Mouse (Mus musculus): ENCODE data around the gene Upk3b. TPM values are rescaled to one million over a fixed set of nuclear protein-coding genes. Genes with fewer than 3 reads are reported as not detected.
"Not testable (repeated sequence)": the region's sequence is repeated elsewhere in the genome, so short reads cannot be mapped to it uniquely, and the experiment has no call there.

The Upk3b gene
- total RNA-seq, 2 experiments from 2014 or later = 5.3 to 6.8 TPM

DNA sequence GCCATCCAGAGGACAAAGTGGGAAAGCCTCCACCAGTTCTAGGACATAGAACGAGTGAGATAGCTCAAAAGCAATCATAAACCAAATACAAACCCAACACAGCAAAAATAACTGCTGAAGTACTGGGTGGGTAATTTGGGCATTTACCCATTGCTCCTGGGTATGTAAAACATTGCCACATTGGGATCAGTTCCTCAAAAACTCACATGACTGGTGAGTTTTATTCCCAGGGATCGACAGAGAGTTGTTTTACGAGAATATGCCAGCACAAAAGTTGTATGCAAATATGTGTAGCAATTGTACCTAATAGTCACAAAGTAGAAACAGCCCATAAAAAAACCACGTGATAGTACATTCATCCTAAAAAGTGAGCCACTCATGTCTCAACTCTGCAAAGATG lies 3.4 kb upstream of the Upk3b start:
- DNase-seq = no peak

DNA sequence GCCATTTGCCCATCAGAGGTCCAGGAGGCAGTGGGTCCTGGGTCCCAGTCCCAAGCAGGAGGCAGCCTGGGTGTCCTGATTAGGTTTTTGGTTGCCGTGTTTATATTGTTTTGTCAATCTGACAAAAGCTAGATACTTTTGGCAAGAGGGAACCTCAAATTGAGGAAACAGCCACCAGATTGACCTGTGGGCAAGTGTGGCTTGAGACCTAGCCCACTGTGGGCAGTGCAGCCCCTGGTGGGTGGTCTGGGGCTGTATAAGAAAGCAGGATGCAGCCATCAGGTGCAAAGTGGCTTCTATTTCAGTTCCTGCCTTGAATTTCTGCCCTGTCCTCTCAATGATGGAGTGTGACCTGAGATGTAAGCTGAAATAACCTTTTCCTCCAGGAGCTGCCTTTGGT lies 3.0 kb upstream of the Upk3b start:
- no peak for DNase-seq

DNA sequence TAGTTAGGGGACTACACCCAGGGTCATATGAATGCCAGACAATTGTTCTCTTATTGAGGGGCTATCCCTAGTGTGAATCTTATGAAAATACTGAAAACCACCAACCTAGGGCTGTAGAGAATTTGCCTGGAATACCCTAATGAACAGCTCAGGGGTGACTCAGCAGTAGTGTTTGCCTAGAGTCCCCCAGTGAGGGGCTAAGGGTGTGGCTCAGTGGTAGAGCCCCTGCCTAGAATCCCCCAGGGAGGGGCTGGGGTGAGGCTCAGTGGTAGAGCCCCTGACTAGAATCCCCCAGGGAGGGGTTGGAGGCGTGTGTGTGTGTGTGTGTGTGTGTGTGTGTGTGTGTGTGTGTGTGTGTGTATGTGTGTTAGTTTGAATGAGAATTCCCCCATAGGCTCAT lies 1.6 kb upstream of the Upk3b start:
- DNase-seq = no peak

DNA sequence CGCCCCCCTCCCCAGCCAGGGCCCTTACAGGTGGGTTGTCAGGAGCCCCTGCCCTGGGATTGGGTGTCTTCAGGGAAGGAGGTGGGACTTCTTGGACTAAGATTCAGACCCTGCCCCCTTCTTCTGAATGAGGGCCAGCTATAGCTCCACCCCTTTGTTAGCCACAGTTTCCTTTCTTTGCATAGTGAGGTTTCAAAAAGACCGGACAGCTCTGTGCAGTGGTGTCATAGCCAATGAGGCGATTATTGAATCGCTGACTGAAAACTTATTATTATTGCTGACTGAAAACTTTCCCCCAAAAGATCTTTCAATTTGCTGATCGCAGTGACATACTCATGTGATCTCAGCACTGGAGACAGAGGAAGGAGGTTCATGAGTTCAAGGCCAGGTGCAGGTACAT lies 1.9 kb downstream of the Upk3b start:
- no peak for DNase-seq

DNA sequence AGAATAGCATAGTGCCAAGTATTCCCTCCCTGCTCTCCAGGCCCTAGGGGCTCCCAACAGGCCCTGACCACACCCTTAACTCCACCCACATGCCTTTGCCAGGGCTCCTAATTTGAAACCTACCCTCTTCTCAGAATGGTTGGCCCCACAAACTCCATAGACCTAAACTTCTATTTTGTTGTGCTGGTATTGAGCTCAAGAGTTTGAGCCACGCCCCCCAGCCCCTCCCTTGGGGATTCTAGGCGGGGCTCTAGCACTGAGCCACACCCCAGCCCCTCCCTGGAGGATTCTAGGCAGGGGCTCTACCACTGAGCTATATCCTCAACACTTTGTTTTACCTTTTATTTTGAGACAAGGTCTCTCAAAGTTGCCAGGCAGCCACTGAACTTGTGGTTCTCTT lies 3.0 kb downstream of the Upk3b start:
- no peak for DNase-seq

DNA sequence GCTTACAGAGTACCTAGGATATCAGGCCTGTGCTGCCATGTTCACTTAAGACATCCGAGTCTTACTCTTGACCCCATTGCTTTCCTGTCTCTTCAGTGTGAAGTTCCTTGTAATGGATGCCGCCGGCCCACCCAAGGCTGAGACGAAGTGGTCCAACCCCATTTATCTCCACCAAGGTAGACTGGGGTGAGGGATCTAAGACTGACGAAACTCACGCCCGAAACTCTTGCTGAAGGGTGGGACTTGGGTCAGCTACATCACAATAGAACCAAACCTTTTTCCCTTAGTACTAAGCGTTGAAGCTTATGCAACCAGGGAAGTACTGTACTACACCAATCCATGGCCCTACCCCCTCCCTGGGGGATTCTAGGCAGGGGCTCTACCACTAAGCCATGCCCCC lies 3.4 kb downstream of the Upk3b start:
- DNase-seq = no peak

DNA sequence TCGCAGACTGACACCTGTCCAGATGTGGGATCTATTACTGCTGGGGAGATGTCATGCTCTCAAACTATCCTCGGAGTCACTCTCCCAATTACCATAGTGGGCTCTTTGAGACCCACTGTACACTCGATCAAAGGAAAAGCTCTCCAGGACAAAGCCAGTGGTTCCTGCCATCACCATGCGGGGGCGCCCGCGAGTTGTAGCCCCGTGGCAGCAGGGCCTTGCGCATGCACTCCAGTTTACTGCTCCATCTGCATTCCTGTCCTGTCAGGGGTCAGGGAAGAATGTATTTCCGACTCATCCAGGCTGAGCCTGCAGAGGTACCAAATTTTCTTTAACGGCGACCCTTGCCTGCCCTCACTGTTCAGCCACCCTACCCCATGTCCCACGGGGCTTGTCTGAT lies 6.6 kb downstream of the Upk3b start:
- DNase-seq = peak; percentile 25 to 49

DNA sequence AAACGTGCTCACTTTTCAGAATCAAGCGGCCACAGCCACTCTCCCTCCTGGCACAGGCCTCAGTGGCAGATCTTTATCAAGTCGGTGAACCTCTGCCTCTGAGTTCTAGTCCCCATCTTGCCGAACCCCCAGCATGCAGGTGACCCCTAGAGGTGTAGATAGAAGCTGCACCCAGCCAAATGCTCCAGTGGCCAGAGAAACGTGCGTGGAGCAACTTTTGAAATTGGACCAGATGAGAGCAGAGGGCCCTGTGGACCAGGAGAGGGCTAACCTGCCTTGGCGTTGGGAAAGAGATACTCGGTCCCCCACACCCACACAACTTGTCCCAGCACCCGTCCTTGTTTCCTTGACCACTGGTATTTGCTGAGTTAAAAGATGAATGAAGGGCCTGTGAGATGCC lies 7.1 kb downstream of the Upk3b start:
- DNase-seq = peak in 1 of 2 experiments; percentile 37

DNA sequence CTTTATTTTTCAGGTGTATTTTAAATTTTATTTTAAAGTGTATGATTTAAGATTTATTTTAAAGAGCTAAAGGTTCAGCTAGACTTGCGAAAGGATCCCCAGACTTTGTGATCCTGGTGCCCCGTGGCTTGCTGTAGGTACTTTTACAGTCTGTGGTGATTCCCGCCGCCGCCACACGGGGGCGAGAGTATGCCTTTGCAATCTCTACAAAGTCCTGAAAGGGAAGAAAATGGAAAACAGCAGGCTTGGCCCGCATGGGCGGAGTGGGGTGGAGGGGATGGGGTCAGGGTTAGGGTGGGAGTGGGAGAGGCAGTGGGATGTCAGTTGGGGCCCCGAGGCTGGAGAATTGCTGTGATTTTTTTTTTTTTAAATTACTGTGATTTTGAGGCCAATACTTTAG lies 7.7 kb downstream of the Upk3b start:
- DNase-seq = peak; percentile 85 to 92

DNA sequence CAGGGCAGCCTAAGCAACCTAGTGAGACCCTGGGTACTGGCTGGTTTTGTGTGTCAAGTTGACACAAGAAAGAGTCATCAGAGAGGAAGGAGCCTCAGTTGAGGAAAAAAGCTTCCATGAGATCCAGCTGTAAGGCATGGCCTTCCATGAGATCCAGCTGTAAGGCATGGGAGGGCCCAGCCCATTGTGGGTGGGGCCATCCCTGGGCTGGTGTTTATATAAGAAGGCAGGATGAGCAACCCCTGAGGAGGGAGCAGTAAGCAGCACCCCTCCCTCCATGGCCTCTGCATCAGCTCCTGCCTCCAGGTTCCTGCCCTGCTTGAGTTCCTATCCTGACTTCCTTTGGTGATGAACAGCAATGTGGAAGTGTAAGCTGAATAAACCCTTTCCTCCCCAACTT lies 10.2 kb downstream of the Upk3b start:
- DNase-seq = not testable (repeated sequence)

DNA sequence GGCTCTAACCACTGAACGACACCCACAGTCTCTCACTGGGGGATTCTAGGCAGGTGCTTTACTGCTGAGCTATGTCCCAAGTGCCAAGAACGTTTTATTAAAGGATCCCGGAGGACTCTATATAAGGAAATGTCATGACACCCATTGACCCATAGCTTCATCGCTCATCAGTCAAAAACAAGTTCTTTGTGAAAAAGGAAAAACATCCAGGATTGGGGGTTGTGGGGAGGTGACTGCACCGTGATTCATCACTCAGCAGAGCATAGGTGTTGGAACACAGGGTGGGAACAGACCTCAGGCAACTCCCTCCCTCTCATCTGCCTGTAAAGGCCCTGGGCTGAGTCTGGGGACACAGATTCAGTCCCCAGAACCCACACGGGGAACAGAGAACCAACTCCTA lies 11.6 kb downstream of the Upk3b start:
- peak; percentile 18 to 30 for DNase-seq

DNA sequence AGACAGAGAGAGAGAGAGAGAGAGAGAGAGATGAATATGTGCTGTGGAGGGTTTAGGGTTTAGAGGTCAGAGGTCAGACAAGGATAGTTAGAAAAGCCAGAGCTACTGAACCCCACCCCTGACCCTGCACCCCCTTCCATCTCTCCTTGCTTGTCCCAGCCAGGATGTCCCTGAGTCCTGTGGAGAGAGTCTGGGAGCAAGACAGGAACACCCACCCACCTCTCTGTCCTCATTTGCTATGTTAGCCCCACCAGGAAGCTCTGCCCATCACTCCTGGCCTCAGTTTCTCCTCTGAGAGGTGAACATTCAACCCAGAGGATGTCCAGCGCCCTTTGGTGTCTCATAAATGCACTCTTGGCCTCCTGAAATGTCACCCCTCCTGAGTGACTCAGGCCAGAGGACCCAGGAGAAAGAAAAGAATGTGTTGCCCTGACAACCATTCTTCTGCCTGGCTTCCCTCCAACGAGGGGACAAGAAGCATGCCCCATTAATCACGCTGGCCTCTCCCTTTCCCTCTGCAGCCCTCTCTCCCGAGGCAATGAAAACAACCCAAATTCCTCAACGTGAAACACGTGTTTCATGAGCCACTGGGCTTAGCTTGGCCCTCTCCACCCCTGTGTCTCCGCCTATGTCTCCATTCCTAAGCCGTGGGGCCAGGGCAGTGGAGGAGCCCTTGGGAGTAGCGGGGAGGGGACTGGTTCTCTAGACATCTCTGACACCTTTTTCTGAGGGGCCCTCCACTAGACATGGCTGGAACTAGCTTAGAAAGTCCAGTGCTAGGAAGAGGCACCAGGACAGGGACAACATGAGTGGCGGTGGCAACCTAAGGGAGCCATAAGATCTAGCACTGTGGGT lies 13.2 kb downstream of the Upk3b start:
- DNase-seq = peak; percentile 83 to 85

DNA sequence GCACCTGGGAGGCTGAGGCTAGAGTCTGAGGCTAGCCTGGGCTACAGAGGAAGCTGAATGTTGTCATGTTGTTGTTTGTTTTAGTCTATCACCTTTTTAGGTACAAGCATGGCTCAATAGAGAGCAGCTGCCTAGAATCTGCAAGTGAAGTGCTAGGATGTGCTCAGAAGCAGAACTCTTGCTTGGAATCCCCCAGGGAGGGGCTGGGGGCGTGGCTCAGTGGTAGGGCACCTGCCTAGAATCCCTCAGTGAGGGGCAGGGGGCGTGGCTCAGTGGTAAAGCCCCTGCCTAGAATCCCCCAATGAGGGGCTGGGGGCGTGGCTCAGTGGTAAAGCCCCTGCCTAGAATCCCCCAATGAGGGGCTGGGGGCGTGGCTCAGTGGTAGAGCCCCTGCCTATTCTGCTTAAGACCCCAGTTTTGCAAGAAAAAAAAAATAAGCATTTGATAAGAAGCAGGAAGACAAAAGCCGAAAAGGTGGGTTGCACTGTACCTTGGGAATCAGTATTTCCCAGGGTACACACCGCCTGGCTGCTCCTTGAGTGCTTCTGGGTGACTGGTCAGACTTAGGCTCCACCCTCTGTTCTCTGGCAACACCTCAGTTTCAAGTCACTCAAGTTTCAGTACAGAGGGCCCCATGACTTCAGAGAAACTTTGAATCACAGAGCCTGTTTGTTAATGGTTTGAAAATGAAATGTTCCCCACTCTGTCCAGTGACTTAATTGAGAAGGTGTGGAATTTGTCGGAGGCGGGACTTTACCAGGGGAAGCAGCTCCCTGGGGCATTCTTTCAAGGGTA lies 14.8 kb downstream of the Upk3b start:
- DNase-seq = peak in 1 of 2 experiments; percentile 46

DNA sequence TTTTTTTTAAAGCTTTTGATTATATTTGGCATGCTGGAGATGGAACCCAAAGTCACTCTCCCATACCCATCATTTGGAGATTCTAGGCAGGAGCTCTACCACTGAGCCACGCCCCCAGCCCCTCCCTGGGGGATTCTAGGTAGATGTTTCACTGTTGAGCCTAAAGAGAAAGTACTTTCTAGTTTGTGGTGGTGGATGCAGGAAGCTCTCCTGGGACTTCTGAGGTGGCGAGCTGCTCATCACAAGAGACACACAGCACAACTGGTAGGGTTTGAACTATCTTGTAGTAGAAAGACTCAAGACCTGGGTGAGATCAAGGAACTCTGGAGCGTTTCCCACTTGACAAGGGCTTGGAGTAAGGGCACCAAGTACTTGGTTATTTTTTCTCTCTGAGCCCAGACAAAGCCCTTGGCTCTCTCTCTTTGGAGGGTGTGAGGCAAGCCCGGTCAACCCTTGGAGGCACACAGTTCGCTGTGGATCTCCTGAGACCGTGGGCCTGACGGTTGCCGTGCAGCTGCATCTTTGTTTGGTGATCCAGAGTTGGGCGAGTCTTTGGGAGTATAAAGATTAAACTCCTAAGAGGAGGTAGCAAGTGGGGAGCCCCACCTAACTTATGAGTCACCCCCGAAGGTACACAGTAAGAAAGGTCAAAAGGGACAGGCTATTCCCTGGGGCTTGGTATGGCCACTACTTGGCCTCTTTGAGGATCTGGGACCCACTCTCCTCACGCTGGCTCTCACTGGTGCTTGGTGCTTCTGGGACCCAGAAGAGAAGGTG lies 16.2 kb downstream of the Upk3b start, which contains the start of gene Upk3bl:
TSS of gene Upk3bl (plus strand) at position 192 of the 777 bp plus-strand sequence.
- DNase-seq = no peak

DNA sequence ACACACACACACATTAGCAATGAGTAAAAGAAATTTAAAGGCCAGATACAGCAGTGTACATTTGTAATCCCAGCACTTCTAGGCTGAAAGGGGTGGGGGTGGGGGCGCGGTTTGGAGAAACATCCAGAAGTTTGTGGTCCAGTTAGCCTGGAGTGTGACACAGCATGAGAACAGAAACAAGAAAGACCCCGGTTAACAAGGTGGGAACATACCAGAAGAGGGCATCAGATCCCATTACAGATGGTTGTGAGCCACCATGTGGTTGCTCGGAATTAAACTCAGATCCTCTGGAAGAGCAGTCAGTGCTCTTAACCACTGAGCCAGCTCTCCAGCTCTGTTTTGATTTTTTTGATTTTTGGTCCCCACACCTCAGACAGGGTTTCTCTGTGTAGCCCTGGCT lies 17.8 kb downstream of the Upk3b start:
- DNase-seq = no peak

DNA sequence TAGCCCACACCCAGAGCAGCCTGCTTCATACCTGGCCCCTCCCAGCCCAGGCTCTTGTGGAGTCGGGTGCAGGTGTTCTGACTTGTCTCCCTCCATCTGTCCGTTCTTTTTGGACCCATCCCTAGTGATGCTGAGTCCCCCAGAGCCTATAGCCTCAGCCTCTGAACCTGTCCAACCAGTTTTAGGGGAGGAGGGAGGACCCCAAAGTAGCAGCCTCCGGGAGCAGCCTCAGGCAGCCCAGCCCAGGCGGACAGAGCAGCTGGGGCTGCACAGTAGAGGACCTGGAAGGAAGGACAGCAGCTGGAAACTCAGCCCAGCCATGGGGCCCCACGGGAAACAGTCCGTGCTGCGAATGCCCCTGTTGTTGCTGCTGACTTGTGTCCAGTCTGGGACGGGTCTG lies 18.8 kb downstream of the Upk3b start:
- DNase-seq = no peak

DNA sequence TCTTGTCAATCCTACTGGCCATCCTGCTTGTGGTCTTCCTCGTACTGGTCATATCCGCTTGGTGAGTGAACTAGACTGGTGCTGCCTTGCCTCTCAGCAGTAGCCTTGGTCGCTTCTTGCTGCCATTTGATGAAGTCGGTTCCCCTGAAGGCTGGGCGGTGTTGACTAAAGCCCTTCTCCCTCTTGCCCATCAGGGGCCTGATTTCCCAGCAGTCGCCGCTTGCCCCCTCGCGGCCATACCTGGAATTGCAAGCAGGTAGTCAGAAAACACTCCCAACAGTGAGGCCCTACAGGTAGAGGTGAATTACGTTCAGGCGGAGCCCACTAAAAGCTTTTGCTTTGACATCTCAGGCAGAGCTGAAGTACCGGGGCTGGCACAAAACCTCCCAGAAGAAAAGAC lies 23.3 kb downstream of the Upk3b start:
- DNase-seq = peak; percentile 81 to 87

DNA sequence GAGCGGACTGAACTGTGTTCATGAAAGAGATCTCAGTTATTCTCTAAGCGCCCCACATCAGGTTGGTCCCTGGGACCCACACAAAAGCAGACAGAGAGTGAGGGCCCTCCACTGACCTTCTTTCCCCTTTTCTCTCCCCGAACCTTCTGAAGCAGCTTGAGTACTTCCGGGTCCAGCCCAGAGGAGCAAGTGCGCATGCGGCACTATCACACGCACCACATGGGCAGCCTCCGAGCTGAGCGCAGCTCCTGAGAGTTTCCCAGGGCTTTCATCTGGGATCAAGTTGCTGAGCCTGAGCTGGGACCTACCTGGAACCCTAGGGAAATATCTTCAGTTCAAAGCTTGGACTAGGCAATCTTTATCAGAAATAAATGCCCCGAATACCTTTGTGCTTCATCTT lies 25.6 kb downstream of the Upk3b start:
- no peak for DNase-seq

DNA sequence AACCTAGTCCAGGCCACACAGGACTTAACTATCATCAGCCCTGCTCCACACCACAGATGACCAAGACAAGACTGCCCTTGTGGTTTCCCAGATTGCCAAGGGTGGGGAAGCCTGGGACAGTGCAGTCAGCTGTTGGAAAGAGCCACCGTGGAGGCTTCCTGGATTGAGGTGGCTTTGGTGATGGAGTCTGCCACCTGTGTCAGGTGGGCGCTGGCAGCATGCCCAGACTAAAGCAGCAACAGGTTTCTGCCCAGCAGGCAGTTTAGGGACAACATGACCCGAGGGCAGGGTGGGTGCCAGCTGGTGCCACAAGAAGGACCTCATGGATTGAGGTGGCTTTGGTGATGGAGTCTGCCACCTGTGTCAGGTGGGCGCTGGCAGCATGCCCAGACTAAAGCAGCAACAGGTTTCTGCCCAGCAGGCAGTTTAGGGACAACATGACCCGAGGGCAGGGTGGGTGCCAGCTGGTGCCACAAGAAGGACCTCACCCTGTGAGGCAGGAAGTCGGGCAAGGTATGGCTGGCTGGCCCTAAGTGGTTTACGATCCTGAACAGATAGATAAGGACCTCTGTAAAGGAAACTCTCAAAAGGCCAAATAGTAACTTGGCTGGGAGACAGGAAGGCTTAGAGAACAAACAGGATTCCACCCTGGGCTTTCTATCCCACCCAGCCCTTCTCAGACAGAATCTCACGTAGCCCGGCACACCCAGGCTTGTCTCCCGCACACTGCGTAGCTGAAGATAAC lies 28.3 kb downstream of the Upk3b start:
- DNase-seq = not testable (repeated sequence)

DNA sequence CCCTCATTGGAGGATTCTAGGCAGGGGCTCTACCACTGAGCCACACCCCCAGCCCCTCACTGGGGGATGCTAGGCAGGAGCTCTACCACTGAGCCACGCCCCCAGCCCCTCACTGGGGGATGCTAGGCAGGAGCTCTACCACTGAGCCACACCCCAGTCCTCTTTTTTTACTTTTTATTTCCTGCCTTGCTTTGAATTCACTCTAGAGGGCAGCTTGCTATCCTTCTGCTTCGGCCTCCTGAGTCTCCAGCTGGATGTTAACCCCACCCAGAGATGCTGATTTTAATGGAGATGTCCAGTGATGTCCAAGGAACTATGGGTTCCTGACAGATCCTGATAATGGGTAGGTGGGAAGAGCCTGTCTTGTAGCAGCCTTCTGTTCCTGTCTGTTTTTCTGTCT lies 31.1 kb downstream of the Upk3b start:
- DNase-seq = no peak

DNA sequence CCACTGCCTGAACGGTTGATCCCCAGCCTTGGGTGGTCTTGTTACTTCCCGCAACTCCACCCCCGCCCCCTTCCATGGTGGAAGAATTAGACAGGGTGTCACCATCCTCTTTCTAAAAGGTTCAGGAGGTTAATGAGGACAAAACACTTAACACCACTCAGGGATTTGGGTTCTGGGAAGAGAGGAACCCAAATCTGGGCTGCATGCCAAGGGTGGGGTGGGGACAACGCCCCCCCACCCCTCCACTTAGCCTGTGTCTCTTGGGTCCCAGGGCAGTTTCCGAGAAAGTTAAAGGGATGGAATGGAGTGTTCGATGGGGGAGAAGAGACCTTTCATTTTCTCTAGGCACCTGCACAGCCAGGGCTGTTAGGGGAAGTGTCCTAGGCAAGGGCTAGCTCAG lies 34.8 kb downstream of the Upk3b start:
- no peak for DNase-seq

DNA sequence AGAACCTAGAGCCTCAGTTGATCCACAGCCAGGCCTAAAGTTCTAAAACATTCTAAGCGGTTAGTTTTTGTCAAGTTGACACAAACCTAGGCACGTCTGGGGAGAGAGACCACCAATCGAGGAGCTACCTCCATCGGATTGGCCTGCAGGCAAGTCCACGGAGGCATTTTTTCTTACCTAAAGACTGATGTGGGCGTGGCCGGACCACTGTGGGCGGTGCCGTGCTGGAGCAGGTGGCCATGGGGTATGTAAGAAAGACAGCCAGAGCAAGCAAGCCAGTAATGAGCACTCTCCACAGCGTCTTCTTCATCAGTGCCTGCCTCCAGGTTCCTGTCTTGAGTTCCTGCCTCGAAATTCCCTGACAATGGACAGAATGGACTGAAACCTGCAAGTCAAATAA lies 35.2 kb downstream of the Upk3b start:
- DNase-seq = no peak

All from adrenal gland, postnatal 36 days (tissue).